Mouse (Mus musculus): Measurements from ENCODE around the gene Gltpd2.

The Gltpd2 gene

DNA sequence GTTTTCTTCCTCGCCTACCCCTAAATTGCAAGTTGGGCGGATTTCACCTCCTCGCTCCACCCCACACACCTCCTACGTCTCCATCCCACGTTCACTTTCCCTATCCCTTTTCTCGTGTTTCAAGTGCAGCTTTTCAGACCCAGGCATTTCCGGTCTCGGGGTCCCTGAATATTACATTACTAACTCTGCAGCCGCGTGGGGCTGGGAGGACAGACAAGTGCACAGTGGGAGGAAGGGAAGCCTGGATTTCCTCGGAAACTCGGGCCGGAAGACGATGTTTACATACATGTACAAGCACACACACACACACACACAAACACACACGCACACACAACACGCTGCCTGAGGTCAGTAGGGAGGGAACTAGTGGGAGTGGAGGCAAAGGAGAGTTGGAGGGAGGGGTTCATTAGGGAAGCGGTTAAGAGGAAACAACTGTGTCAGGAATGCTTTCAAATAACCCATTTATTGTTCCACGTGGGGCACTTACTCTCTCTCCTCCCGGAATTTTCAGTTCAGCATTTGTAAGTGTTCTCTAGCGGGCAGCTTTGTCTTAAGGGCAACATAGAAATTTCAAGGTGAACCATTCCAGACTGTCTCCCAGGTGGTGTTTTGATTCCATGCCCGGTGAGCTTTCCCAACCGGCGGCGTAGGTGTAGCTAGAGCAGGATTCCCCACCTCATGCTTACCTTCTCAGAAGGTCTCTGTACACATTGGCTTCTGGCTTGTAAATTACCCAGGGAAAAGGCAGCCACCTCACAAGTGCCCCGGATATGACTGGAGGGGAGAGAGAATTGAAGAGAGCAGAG lies 44.7 kb downstream of the Gltpd2 start:
- DNase-seq (ENCODE audit: low spot score in 2 of 2), result no peak

DNA sequence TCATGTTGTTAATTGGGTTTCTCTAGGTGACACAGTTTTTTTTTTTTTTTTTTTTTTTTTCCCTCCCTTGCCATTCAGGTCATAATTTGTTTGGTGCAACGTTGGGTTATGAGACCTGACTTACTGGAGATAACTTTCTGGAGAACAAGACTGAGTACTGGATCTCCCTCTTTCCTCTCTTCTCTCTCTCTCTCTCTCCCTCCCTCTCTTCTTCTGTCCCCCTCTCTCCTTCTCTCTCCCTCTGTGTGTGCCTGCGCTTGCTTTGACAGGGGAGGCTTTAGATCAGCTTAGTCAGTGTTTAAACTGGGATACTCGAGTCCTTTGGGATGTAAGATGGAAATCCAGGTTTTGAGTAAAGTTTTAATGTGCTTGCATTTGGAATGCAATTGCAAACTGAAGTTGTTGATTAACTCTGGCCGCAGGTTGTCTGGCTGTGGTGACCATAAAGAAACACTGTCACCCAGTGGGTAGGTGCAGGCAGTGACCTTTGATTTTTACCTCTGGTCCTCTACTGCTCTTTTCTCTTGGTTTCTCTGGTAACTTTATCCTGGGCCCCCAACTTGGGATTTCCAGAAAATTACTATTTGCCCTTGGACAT lies 45.4 kb downstream of the Gltpd2 start:
- no peak for DNase-seq (ENCODE audit: low spot score in 2 of 2)

DNA sequence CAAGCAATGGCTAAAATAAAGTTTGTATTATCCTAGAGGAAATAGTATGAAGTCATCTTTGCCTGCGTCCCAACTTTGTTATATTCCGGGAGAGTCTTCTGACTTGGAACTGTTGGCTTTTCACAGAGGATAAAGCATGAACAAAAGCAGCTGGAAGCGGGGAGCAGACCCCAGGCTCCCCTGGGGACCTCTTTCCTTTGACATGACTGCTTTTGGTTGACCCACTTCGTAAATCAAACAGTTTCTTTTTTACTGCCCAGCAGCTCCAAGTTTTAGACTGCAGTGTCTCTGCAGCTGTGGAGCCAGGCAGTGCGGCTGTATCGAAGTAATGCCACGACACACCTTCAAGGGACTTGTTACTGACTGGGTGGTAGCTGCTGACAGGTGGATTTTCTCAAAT lies 47.6 kb downstream of the Gltpd2 start:
- DNase-seq (ENCODE audit: low spot score in 2 of 2), result no peak

All from frontal cortex, postnatal 36 days (tissue).